Mouse (Mus musculus) myocyte (in vitro differentiated cells): ENCODE measurements around the gene Ube2g1. TPM values are rescaled to one million over a fixed set of nuclear protein-coding genes. Genes with fewer than 3 reads are reported as not detected.

Source experiments
- H3K27me3 ChIP-seq: one replicate; pipeline ENCODE4 v1.6.1; 2011; ENCODE audit not compliant: control insufficient read depth, insufficient read depth, insufficient read length
- H3K36me3 ChIP-seq: one replicate; pipeline ENCODE4 v1.6.1; 2011; ENCODE audit not compliant: control insufficient read depth, insufficient read depth
- H3K4me2 ChIP-seq: one replicate; pipeline ENCODE4 v1.6.1; 2011; ENCODE audit warnings: low read depth, control low read depth
- H3K4me3 ChIP-seq: one replicate; pipeline ENCODE4 v1.5.1; 2011; ENCODE audit warnings: mild to moderate bottlenecking, control low read depth, moderate library complexity
- H3K79me2 ChIP-seq: one replicate; pipeline ENCODE4 v1.6.1; 2011; ENCODE audit not compliant: control insufficient read depth, insufficient read depth
- H3ac ChIP-seq: one replicate; pipeline ENCODE4 v1.6.1; 2011; ENCODE audit not compliant: control insufficient read depth, insufficient read length
- CEBPB ChIP-seq: IDR thresholded peaks from 2 replicates; pipeline ENCODE4 v1.6.1; 2011; ENCODE audit warnings: mild to moderate bottlenecking, moderate library complexity; ENCODE audit not compliant: poor library complexity, insufficient read depth, severe bottlenecking
- E2F4 ChIP-seq: IDR thresholded peaks from one replicate; pipeline ENCODE4 v1.6.1; 2011; ENCODE audit warnings: mild to moderate bottlenecking, control low read depth, moderate library complexity; ENCODE audit not compliant: insufficient read depth
- MAX ChIP-seq: IDR thresholded peaks from one replicate; pipeline ENCODE4 v1.6.1; 2011; ENCODE audit warnings: low read depth, mild to moderate bottlenecking, control low read depth
- MYOD1 ChIP-seq, 3 experiments: IDR thresholded peaks; one replicate each; pipeline ENCODE4 v1.6.1; 2011; ENCODE audit warnings: control low read depth in 2 of 3, low read depth in 2 of 3, mild to moderate bottlenecking in 2 of 3, moderate library complexity in 1 of 3; ENCODE audit not compliant: insufficient read length in 2 of 3, control insufficient read depth in 1 of 3
- MYOG ChIP-seq, 3 experiments: IDR thresholded peaks; one replicate each; pipeline ENCODE4 v1.6.1; 2011; ENCODE audit warnings: control low read depth in 2 of 3, low read depth in 2 of 3, mild to moderate bottlenecking in 2 of 3; ENCODE audit not compliant: insufficient read length in 2 of 3, control insufficient read depth in 1 of 3, insufficient read depth in 1 of 3
- POLR2A ChIP-seq: IDR thresholded peaks from one replicate; pipeline ENCODE4 v1.6.1; 2011; ENCODE audit warnings: low read depth, mild to moderate bottlenecking, control low read depth, moderate library complexity; ENCODE audit not compliant: insufficient read length
- POLR2AphosphoS2 ChIP-seq: IDR thresholded peaks from one replicate; pipeline ENCODE4 v1.6.1; 2011; ENCODE audit warnings: low read depth, control low read depth; ENCODE audit not compliant: insufficient read length
- REST ChIP-seq: IDR thresholded peaks from one replicate; pipeline ENCODE4 v1.6.1; 2011; ENCODE audit warnings: mild to moderate bottlenecking, control low read depth, moderate library complexity; ENCODE audit not compliant: insufficient read depth, insufficient read length
- SRF ChIP-seq: IDR thresholded peaks from one replicate; pipeline ENCODE4 v1.6.1; 2011; ENCODE audit warnings: low read depth; ENCODE audit not compliant: control insufficient read depth, insufficient read length
- TCF12 ChIP-seq: IDR thresholded peaks from one replicate; pipeline ENCODE4 v1.6.1; 2011; ENCODE audit warnings: mild to moderate bottlenecking, control low read depth; ENCODE audit not compliant: poor library complexity, insufficient read depth, severe bottlenecking
- TCF3 ChIP-seq: IDR thresholded peaks from one replicate; pipeline ENCODE4 v1.6.1; 2011; ENCODE audit warnings: low read depth, control low read depth; ENCODE audit not compliant: insufficient read length
- USF1 ChIP-seq: IDR thresholded peaks from one replicate; pipeline ENCODE4 v1.6.1; 2011; ENCODE audit warnings: low read depth, mild to moderate bottlenecking, control low read depth, moderate library complexity
- polyA plus RNA-seq: library from polyadenylated mRNA; unstranded; fragments of >200 nt; fragmentation: generic; extraction: Trizol; gene quantifications from one replicate; pipeline ENCODE4 v1.2.1, GENCODE M21; 2012; ENCODE audit warnings: missing spikeins

Gene Ube2g1
- polyA plus RNA-seq, 1 experiment = 13.2 TPM

DNA sequence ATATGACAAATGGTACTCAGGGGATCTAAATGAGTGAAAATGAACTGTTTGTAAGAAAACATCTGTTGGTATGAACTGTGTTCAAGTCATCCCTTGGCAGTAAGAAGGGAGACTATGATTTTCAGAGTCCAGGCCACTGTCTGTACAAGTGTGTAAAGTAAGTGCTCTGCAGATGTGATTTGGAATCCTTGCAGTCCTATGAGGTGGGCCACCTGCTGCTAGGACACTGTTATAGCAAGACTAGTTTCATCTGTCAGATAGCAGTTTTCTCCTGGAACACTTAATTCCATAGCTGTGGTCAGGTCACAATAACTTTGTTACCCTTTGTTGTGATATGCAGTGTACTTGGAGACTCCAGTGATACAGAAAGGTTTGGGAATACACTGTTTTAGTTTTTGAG, 118.9 kb downstream of the Ube2g1 start:
- no peaks in the 10 kb centered on the region for H3K27me3 ChIP-seq
- H3K4me2 ChIP-seq = no peak overlapping the region
- TF ChIP-seq POLR2AphosphoS2 (no peak), E2F4 (no peak), CEBPB (no peak), MYOD1 (IDR thresholded peaks at IDR 0.05; ENCODE audit: control insufficient read depth in 1 of 3, insufficient read length in 2 of 3, low read depth in 2 of 3) (no peak), REST (no peak), TCF12 (no peak), POLR2A (no peak), USF1 (no peak)
- H3K79me2 ChIP-seq = peaks cover 3% of the 10 kb centered on the region
- no peak overlapping the region for H3ac ChIP-seq
- no peak overlapping the region for H3K4me3 ChIP-seq
- H3K36me3 ChIP-seq = peaks cover 41% of the 10 kb centered on the region

DNA sequence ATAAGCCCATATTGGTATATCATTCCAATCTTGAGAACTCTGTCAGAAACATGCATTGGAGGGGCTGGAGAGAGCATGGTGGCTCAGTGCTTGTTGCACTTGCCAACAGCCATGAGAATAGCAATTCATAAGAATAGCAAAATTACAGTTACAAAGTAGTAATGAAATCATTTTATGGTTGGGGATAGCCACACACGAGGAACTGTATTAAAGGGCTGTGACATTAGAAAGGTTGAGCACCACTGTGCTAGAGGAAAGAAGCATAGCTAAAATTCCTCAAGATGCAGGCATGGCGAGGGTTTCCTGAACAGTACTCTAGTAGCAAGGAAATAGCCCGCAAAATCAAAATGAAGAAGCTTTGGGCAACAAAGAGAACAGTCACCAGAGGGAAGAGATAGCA, 126.7 kb downstream of the Ube2g1 start:
- Histone ChIP-seq H3ac (no peak overlapping the region), H3K27me3 (no peaks in the 10 kb centered on the region), H3K4me2 (no peak overlapping the region), H3K4me3 (no peak overlapping the region), H3K36me3 (peaks cover 69% of the 10 kb centered on the region), H3K79me2 (no peaks in the 10 kb centered on the region)
- TF ChIP-seq POLR2A (no peak), MYOD1 (IDR thresholded peaks at IDR 0.05; ENCODE audit: control insufficient read depth in 1 of 3, insufficient read length in 2 of 3, low read depth in 2 of 3) (no peak), TCF12 (no peak), CEBPB (no peak), USF1 (no peak), REST (no peak), MAX (no peak), SRF (no peak), E2F4 (no peak), MYOG (IDR thresholded peaks at IDR 0.05; ENCODE audit: control insufficient read depth in 1 of 3, insufficient read depth in 1 of 3, insufficient read length in 2 of 3, low read depth in 2 of 3) (no peak), POLR2AphosphoS2 (no peak)

DNA sequence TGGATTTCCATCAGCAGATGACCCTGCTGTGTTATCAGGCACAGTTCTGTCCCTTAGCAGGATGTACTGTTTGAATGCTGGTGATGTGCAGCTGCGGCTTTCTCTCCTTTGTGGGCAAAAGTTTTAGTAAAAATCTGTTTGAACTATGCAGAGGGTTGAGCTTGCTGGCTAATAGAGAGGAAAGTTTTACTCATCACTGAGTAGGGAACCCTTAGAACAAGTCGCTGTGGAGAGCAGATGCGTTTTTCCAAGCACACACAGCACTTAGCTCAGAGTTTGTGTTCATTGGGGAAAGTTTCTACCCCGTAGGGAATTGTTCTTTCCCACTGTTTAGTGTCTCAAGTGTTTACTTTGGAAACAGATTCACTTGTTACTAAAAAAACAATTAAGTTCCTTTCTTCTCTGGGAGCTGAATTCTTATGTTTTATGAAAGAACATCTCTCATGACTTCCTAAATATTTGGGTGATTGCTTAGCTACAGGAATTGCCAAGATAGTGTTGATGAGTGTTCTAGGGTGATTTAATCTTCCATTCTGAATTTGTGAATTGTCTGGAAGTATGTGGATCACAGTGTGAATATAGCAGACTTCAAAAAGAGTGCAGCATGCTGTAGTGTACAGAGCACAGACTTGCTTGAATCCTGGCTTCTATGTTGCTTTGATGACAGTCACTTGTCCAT, 127.9 kb downstream of the Ube2g1 start:
- Histone ChIP-seq H3K4me3 (no peak overlapping the region), H3K79me2 (no peaks in the 10 kb centered on the region)

DNA sequence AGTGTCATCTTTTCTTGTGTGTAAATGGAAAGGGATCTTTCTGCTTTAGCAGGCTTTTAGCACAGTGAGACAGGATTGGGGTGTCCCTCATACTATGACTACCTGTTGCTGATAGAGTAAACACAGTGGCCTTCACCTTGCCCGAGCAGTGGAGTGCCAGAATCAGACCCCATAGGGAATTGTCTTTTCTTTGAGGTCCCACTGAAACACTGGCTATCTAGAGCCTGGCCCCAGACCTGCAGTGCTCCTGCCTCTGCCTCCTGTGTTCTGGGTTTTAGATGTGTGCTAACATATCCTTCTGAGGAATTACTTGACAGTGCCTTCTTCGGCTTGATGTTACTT, 128.4 kb downstream of the Ube2g1 start:
- H3K27me3 ChIP-seq = no peaks in the 10 kb centered on the region
- H3ac ChIP-seq = no peak overlapping the region
- TF ChIP-seq TCF3 (no peak), MYOD1 (IDR thresholded peaks at IDR 0.05; ENCODE audit: control insufficient read depth in 1 of 3, insufficient read length in 2 of 3, low read depth in 2 of 3) (no peak), SRF (no peak), USF1 (no peak), TCF12 (no peak), CEBPB (no peak), MAX (no peak), MYOG (IDR thresholded peaks at IDR 0.05; ENCODE audit: control insufficient read depth in 1 of 3, insufficient read depth in 1 of 3, insufficient read length in 2 of 3, low read depth in 2 of 3) (no peak), E2F4 (no peak), POLR2AphosphoS2 (no peak), REST (no peak), POLR2A (no peak)

More for the DNA sequence above, 127.9 kb downstream of the Ube2g1 start:
- Histone ChIP-seq H3K36me3 (peaks cover 57% of the 10 kb centered on the region), H3K27me3 (no peaks in the 10 kb centered on the region), H3K4me2 (no peak overlapping the region), H3ac (no peak overlapping the region)
- TF ChIP-seq USF1 (no peak), MYOG (IDR thresholded peaks at IDR 0.05; ENCODE audit: control insufficient read depth in 1 of 3, insufficient read depth in 1 of 3, insufficient read length in 2 of 3, low read depth in 2 of 3) (no peak), TCF12 (no peak), CEBPB (no peak), TCF3 (no peak), E2F4 (no peak), SRF (no peak), POLR2A (no peak), MYOD1 (IDR thresholded peaks at IDR 0.05; ENCODE audit: control insufficient read depth in 1 of 3, insufficient read length in 2 of 3, low read depth in 2 of 3) (no peak), MAX (no peak), REST (no peak), POLR2AphosphoS2 (no peak)

More for the DNA sequence above, 128.4 kb downstream of the Ube2g1 start:
- Histone ChIP-seq H3K36me3 (peaks cover 51% of the 10 kb centered on the region), H3K4me3 (no peak overlapping the region), H3K4me2 (no peak overlapping the region), H3K79me2 (no peaks in the 10 kb centered on the region)

Other genes starting within 250 kb of the Ube2g1 start
- not detected for gene Tekt1, start 244.8 kb upstream of the Ube2g1 start, polyA plus RNA-seq
- 2.0 TPM for gene Smtnl2, start 195.6 kb upstream of the Ube2g1 start, polyA plus RNA-seq
- gene Ggt6, start 171.8 kb upstream of the Ube2g1 start, polyA plus RNA-seq = not detected
- 138 TPM for gene Mybbp1a, start 165.9 kb upstream of the Ube2g1 start, polyA plus RNA-seq
- gene Spns2, start 117.4 kb upstream of the Ube2g1 start, polyA plus RNA-seq = 0.10 TPM
- gene Spns3, start 56.8 kb upstream of the Ube2g1 start, polyA plus RNA-seq = 0.02 TPM
- gene Ankfy1, start 82.7 kb downstream of the Ube2g1 start, polyA plus RNA-seq = 16.7 TPM
- gene Cyb5d2, start 188.9 kb downstream of the Ube2g1 start, polyA plus RNA-seq = 6.9 TPM
- 8.1 TPM for gene Zzef1, start 188.9 kb downstream of the Ube2g1 start, polyA plus RNA-seq